Mouse (Mus musculus) CH12F3 (cell line): Measurements from ENCODE around the gene Pknox2.

Experiments used
- in situ Hi-C: fragments of 300-500 bp; cut with MboI; formaldehyde crosslinking; loops from 2 replicates; pipeline ENCODE4 v1.14.3; 2020; ENCODE audit warnings: low sequenced_read_pairs

Pknox2 gene

DNA sequence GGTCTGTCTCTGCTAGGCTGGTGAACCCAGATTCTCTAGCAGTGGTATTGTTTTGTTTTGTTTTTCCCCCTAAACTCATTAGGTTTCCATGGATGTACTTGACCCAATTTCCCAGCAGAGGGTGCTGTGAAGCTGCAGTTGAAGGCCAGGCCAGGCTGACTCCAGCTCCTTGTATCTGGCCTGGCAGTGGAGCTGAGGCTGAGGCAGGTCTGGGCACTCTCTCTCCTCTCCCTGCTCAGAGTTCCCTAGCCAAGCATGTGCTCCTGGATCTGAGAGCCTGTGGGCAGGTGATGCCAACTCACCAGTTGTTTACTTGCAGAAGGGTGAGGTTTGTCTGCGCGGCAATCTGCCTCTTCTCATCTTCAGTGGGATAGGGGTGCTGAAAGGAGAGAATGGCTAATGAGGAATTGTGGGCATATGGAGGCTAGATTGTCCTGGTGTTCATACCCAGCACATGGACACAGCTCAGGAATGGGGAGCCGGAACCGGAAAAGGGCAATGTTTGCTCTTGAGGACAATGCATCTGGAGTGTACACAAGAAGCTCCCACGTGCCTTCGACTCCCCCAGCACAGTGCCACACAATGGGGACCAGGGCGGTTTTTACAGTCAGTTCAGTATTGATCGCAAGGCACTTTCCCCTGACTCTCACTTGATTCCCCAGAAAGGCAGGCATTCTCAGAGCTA is 252.1 kb downstream of the Pknox2 start:
- in situ Hi-C loops = no loop called here

- in situ Hi-C loops = no loop called here
Measured at GRCm38 (mm10) chr9:36894242-36894641, 253.0 kb downstream of the Pknox2 start.

GRCm38 (mm10) chr9:36893413-36893990 is 253.7 kb downstream of the Pknox2 start:
- in situ Hi-C loops = no loop called here

GRCm38 (mm10) chr9:36890552-36890951 is 256.7 kb downstream of the Pknox2 start:
- in situ Hi-C loops = no loop called here

DNA sequence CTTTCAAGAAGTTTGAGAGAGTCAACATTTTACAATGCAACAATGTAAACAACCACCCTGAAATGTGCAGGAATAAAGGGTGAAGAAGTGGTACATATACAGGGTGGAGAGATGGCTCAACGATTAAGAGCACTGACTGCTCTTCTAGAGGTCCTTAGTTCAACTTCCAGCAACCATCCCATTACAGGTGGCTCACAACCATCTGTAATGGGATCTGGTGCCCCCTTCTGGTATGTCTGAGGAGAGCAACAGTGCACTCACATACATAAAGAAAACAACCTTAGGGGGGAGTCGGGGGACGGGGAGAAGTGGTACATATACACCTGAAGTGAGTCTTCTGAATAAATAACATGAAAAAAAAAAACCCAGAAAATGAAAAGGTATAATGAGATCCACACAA is 262.0 kb downstream of the Pknox2 start:
- in situ Hi-C loops = no loop called here

- in situ Hi-C loops = no loop called here
Measured at GRCm38 (mm10) chr9:36883569-36883968, 263.6 kb downstream of the Pknox2 start.

DNA sequence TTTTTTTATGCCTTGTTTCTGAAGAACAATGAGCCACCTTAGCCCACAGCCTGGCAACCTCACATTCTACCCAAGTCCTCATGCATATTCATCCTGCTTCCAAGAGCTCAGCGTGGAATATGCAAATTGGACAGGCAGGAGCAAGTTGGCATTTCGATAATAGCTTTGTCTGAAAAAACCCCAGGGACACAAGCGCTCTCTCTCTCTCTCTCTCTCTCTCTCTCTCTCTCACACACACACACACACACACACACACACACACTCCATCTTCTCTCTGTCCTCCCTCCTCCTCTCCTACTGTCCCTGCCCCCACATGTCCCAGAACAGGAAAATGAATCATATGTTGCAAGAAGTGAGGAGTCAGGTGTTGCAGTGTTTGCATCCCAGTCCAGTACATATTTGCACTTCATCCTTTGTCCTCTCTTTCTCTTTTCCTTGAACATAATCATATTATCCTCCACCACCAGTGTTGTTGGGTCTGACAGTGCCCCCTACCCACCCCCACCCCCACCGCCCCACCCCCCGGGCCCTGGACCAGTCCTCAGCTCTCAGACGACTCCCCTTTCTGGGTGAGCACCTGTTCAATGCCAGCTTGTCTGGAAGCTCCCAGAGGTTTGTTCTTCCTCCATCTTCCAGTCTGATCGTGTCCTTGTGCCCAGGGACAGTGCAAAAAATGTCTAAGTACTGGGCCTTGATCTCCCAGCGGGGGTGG is 265.0 kb downstream of the Pknox2 start:
- in situ Hi-C loops = no loop called here

GRCm38 (mm10) chr9:36881615-36882014 is 265.6 kb downstream of the Pknox2 start:
- in situ Hi-C loops = no loop called here

DNA sequence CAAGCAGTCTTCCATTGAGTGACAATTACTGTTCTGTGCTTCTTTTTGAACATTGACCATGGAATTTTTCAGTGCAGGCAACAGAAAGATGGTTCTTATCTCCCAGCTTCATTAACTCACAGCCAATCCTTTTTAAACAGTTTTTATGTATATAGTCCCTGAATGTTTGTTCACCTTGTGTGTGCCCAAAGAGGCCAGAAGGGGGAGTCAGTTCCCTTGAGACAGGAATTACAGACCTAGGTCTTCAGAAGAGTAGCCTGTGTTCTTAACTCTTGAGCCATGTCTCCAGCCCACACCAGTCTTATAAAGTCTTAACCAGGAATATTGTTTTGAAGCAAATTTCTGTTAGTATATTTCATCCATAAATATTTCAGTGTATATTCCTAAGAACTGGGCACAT is 270.4 kb downstream of the Pknox2 start:
- in situ Hi-C loops = no loop called here

GRCm38 (mm10) chr9:36876313-36876712 is 270.9 kb downstream of the Pknox2 start:
- in situ Hi-C loops = no loop called here

- in situ Hi-C loops = no loop called here
Measured at GRCm38 (mm10) chr9:36873796-36874195, 273.4 kb downstream of the Pknox2 start.

GRCm38 (mm10) chr9:36870263-36870662 is 276.9 kb downstream of the Pknox2 start:
- in situ Hi-C loops = no loop called here

DNA sequence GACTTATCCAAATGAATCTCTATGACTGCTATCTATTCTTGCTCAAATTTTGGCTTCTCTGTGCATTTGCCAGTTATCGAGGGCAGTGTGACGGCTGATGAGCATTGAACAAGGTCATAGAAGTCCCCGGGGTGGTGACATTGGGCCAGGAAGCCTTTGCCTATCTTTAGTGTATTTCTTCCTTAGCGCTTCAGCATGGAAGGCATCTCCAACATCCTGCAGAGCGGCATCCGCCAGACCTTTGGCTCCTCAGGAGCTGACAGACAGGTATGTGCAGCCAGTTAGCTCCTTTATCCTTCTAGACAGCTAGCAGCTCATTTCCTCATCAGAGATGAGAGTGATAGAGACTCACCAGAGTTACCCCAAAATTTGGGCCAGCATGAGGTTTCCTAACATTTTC is 278.5 kb downstream of the Pknox2 start:
- in situ Hi-C loops = no loop called here

- in situ Hi-C loops = no loop called here
Measured at GRCm38 (mm10) chr9:36864862-36865813, 282.1 kb downstream of the Pknox2 start.

DNA sequence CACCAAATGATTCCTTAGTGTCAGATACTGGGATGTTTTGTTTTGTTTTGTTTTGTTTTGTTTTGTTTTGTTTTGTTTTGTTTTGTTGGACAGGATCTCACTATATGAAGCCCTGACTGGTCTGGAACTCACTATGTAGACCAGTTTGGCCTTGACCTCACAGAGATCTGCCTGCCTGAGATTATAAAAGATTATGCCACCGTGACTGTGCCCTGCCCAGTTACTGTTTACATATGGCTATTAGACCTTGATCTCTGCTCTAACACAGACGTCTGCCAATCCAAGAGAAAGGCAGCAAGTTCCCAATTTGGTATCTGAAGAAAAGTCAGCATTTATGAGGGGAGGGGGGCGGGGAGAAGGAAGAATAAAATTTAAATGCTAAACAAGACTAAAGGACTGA is 283.5 kb downstream of the Pknox2 start:
- in situ Hi-C loops = no loop called here

- in situ Hi-C loops = no loop called here
Measured at GRCm38 (mm10) chr9:36862576-36862975, 284.6 kb downstream of the Pknox2 start.

DNA sequence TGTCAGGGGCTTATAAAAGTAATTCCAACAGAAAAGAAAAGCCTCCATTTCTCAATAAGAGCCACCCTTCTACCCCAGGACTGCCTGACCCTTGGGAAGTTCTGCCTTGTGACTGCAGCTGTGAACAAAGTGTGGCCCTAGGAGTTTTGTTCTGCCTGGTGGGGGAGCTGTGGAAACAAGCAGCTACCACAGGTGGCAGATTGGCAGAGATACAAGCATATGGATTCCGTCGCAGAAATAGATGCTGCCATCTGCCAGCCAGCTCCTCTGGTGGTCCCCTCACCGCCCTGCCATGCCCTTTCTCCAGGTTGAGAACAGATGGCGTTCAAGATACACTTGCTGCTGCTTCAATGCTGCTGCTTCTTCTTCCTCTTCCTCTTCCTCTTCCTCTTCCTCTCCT is 288.5 kb downstream of the Pknox2 start:
- in situ Hi-C loops = no loop called here

DNA sequence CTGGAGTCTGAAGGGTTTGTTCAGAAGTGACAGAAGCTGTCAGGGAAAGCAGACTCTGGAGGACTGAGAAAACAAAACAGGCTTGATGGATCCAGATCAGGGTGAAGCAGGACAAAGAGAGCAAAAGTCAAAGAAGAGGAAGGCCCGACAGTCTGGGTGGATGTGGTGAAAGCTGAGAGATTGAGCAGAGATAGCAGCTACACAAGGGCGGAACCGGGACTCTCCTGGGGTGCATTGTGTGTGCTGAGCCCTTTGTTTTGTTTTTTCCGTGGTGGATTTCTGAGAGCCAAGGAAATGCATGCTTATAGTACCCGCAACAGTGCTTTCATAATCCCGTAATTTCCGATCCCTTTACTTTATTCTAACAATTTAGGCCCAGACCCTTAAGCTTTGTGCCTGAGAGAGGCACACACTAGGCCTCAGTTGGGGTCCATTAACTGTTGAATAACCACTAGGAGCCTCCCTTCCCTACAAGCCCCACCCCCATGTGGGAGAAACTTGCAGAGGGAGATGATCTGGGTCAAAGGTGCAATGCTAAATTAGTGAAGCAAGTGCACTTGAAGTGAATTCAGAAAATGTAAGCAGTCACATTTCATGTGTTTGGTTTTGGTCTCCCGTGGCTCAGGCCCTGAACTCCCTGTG is 289.6 kb downstream of the Pknox2 start:
- in situ Hi-C loops = no loop called here

DNA sequence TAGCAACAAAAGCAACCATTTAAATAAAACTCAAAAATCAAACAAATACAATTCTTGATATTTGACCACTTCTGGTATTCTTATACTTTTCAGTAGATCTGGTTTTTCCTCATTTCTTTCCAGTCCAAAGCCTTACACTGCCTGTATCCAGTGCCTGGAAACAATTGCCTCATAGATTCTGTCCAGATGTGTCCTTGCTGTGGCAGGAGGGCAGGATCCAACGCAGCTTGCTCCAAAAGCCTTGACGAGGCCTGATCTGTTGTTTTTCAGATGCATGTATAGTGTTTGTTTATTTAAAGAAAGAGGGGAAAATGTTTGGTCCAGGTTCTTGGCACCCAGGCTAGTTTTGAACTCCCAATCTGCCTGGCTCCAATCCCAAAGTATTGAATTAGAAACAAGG is 290.9 kb downstream of the Pknox2 start:
- in situ Hi-C loops = no loop called here

DNA sequence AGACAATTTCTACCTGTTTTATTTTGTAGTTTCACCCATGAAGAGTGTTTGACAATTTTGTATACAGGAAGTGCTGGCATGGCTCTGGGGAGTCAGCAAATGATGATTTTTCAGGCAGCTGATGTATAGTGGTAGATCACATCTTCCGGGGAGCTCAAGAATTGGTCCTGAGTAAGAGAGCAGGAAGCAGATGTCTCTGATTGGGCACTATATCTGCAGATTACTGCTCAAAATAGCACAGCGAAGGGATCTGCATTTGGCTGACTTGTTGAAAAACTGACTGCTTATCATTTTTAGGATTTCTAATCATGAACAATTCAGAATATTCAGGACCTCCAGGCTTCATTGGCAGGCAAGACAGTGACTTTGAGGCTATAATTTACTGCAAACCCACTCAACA is 295.0 kb downstream of the Pknox2 start:
- in situ Hi-C loops = no loop called here

GRCm38 (mm10) chr9:36850091-36850490 is 297.1 kb downstream of the Pknox2 start:
- in situ Hi-C loops = no loop called here
